Mouse (Mus musculus) limb, embryonic 12.5 days (tissue): ENCODE measurements around the gene Tbc1d25. TPM values are rescaled to one million over a fixed set of nuclear protein-coding genes. Genes with fewer than 3 reads are reported as not detected.

ENCODE experiments used
- ATAC-seq: fragments of 200-750 bp; cut with Nextera tagmentation; 2 replicates; pipeline ENCODE4 v1.8.0; 2017; ENCODE audit warnings: low read depth, moderate TSS enrichment; ENCODE audit not compliant: insufficient number of reproducible peaks, insufficient read depth, low FRiP score, low TSS enrichment
- H3K27ac ChIP-seq: fragments of 300-500 bp; sonication (generic); 2 replicates; pipeline ENCODE4 v1.5.1; 2016; ENCODE audit warnings: mild to moderate bottlenecking, moderate library complexity
- H3K27me3 ChIP-seq: fragments of 300-500 bp; sonication (generic); 2 replicates; pipeline ENCODE4 v1.6.1; 2016; ENCODE audit warnings: mild to moderate bottlenecking, moderate library complexity
- H3K36me3 ChIP-seq: fragments of 300-500 bp; sonication (generic); 2 replicates; pipeline ENCODE4 v1.6.1; 2016; ENCODE audit warnings: mild to moderate bottlenecking, moderate library complexity
- H3K4me1 ChIP-seq: fragments of 300-500 bp; sonication (generic); replicated peaks from 2 replicates; pipeline ENCODE4 v1.6.1; 2016
- H3K4me2 ChIP-seq: fragments of 300-500 bp; sonication (generic); 2 replicates; pipeline ENCODE4 v1.6.1; 2016; ENCODE audit warnings: mild to moderate bottlenecking, moderate library complexity
- H3K4me3 ChIP-seq: fragments of 300-500 bp; sonication (generic); replicated peaks from 2 replicates; pipeline ENCODE4 v1.5.1; 2016; ENCODE audit warnings: mild to moderate bottlenecking
- H3K9ac ChIP-seq: fragments of 300-500 bp; sonication (generic); replicated peaks from 2 replicates; pipeline ENCODE4 v1.6.1; 2016; ENCODE audit warnings: mild to moderate bottlenecking, moderate library complexity
- H3K9me3 ChIP-seq: fragments of 300-500 bp; sonication (generic); 2 replicates; pipeline ENCODE4 v1.6.1; 2016; ENCODE audit warnings: mild to moderate bottlenecking, moderate library complexity
- WGBS: fragments of 180-500 bp; shearing (Covaris S2); methylation state at CpG from one replicate; pipeline ENCODE4 v1.1.7; 2016; 5-methylcytosine and 5-hydroxymethylcytosine counted together
- polyA plus RNA-seq: library from polyadenylated mRNA; unstranded; fragments of >200 nt; fragmentation: Nextera tagmentation; extraction: Ambion mirVana; gene quantifications from 2 replicates; pipeline ENCODE4 v1.2.1, GENCODE M21; 2016

Gene Tbc1d25
- polyA plus RNA-seq, 1 experiment from 2014 or later: 13.8 TPM

GRCm38 (mm10) chrX:8206015-8206693 lies 30.2 kb upstream of the Tbc1d25 start, which contains the start of gene Porcn:
TSS of gene Porcn (minus strand) at chrX:8206525.
- H3K4me2 ChIP-seq: peak within 1 kb of the TSS; percentile 56
- H3K27me3 ChIP-seq: no peaks in the 10 kb centered on the region
- no peaks in the 10 kb centered on the region for H3K9me3 ChIP-seq
- peak; percentile 89; the same call in 1 of the 2 replicates for ATAC-seq
- H3K27ac ChIP-seq: no peak within 1 kb of the TSS
- no peaks in the 10 kb centered on the region for H3K36me3 ChIP-seq
- H3K4me3 ChIP-seq: peak within 1 kb of the TSS; percentile 52
- WGBS: 8% methylated on average over 46 of the region's 46 CpGs
- no peaks in the 10 kb centered on the region for H3K4me1 ChIP-seq
- peak within 1 kb of the TSS; percentile 63 for H3K9ac ChIP-seq

GRCm38 (mm10) chrX:8205551-8205950 lies 29.6 kb upstream of the Tbc1d25 start:
- Histone ChIP-seq H3K27me3 (no peaks in the 10 kb centered on the region), H3K4me2 (peak overlapping the region; percentile 56), H3K4me3 (peak overlapping the region; percentile 52), H3K9ac (peak overlapping the region; percentile 27; the same call in 1 of the 2 replicates), H3K9me3 (no peaks in the 10 kb centered on the region), H3K36me3 (no peaks in the 10 kb centered on the region), H3K4me1 (no peaks in the 10 kb centered on the region), H3K27ac (no peak overlapping the region)
- WGBS: 39% methylated on average over 7 of the region's 7 CpGs
- no peak for ATAC-seq

- H3K27ac ChIP-seq: no peak overlapping the region
- no peaks in the 10 kb centered on the region for H3K27me3 ChIP-seq
- 79% methylated on average over 4 of the region's 4 CpGs for WGBS
- H3K4me1 ChIP-seq: no peaks in the 10 kb centered on the region
- 0 out of 2 replicates have a peak, but pooled peaks cover 4% of the 10 kb centered on the region for H3K36me3 ChIP-seq
- no peaks in the 10 kb centered on the region for H3K9me3 ChIP-seq
- no peak overlapping the region for H3K4me2 ChIP-seq
- ATAC-seq: no peak
- no peak overlapping the region for H3K4me3 ChIP-seq
- H3K9ac ChIP-seq: no peak overlapping the region
Measured at GRCm38 (mm10) chrX:8205088-8205487, 29.1 kb upstream of the Tbc1d25 start.

DNA sequence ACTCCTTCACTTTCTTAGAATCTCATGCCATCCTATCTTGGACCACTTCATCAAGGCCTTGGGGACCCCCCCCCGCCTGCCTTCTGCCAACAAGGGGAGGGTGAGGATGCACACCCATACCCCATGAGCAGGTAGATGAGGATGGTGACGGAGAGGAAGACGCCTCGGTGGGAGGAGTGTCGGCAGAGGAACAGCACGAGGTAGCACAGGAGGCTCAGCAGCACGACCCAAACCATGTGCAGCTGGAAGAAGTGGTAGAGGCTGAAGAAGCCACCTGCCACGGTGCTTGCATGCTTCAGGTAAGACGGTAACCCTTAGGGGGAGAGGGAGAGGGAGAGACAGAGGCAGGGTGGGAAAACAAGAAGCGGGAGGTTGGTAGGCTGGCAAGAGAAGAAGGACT lies 28.1 kb upstream of the Tbc1d25 start:
- no peak overlapping the region for H3K27ac ChIP-seq
- 82% methylated on average over 10 of the region's 10 CpGs for WGBS

DNA sequence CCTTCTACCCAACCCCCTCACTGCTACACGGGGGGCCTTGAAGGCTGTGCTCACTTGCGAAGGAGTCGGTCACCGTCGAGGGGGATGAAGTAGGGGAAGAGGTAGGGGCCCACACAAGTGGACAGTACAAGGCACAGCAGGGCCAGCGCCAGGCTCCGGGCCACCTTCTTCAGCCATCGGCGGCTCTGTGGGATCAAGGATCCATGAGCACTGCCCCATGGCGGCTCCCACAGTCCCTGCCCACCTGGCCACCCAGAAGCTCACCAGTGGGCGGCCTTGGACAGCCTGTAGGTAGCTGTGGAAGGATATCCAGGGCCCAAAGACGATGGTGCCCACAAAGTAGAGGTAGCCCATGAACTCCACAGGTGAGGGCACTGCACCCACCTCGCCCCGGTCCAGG lies 27.1 kb upstream of the Tbc1d25 start:
- H3K9ac ChIP-seq: no peak overlapping the region

More for the DNA sequence above, 28.1 kb upstream of the Tbc1d25 start:
- peaks cover 7% of the 10 kb centered on the region; the same call in 1 of the 2 replicates for H3K36me3 ChIP-seq
- no peaks in the 10 kb centered on the region for H3K27me3 ChIP-seq
- H3K9me3 ChIP-seq: no peaks in the 10 kb centered on the region
- no peak overlapping the region for H3K4me3 ChIP-seq
- no peak overlapping the region for H3K9ac ChIP-seq
- no peak for ATAC-seq
- no peak overlapping the region for H3K4me2 ChIP-seq
- H3K4me1 ChIP-seq: no peaks in the 10 kb centered on the region

GRCm38 (mm10) chrX:8193419-8193723 lies 17.4 kb upstream of the Tbc1d25 start, which contains the start of gene Ebp:
TSS of gene Ebp (minus strand) at chrX:8193512.
- Histone ChIP-seq H3K4me3 (peak within 1 kb of the TSS; percentile 49), H3K27ac (peak within 1 kb of the TSS; percentile 73), H3K36me3 (no peaks in the 10 kb centered on the region), H3K9me3 (0 out of 2 replicates have a peak, but pooled peaks cover 4% of the 10 kb centered on the region), H3K9ac (peak within 1 kb of the TSS; percentile 51), H3K4me2 (peak within 1 kb of the TSS; percentile 58), H3K27me3 (no peaks in the 10 kb centered on the region), H3K4me1 (no peaks in the 10 kb centered on the region)
- 30% methylated on average over 10 of the region's 10 CpGs for WGBS
- ATAC-seq: peak; percentile 26; the same call in 1 of the 2 replicates

More for the DNA sequence above, 27.1 kb upstream of the Tbc1d25 start:
- Histone ChIP-seq H3K36me3 (peaks cover 11% of the 10 kb centered on the region; the same call in 1 of the 2 replicates), H3K4me3 (no peak overlapping the region), H3K4me1 (no peaks in the 10 kb centered on the region), H3K27me3 (no peaks in the 10 kb centered on the region), H3K27ac (no peak overlapping the region), H3K4me2 (no peak overlapping the region), H3K9me3 (no peaks in the 10 kb centered on the region)
- ATAC-seq: no peak
- WGBS: 89% methylated on average over 14 of the region's 14 CpGs

GRCm38 (mm10) chrX:8192640-8193418 lies 16.8 kb upstream of the Tbc1d25 start:
- Histone ChIP-seq H3K4me2 (peak overlapping the region; percentile 58), H3K9ac (peak overlapping the region; percentile 51), H3K36me3 (no peaks in the 10 kb centered on the region), H3K9me3 (0 out of 2 replicates have a peak, but pooled peaks cover 4% of the 10 kb centered on the region), H3K4me1 (no peaks in the 10 kb centered on the region), H3K27me3 (no peaks in the 10 kb centered on the region), H3K27ac (peak overlapping the region; percentile 73), H3K4me3 (peak overlapping the region; percentile 49)
- ATAC-seq: peak; percentile 93
- 15% methylated on average over 38 of the region's 38 CpGs for WGBS

DNA sequence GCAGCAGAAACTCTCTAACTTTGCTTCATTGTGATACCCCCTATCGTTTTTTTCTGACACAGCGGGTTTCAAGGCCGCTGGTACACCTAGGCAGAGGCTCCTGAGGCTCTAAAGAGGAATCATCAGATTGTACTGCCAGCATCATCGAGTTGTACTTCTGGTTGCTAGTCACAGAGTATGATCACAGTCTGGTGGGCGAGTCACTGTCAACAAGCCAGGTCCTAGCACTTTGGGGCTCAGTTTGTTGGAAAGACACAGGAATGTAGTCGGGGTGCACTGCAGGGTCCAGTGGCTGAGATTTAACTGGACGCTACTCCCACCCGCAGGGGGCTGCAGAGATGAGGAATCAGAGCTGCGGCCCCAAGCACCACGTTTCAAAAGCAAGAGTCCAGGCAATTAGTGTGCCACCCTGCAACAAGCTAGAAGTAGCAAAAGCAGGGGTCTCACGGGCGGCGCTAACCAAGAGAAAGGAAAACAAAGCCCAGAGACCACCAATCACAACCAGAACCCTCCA lies 16.2 kb upstream of the Tbc1d25 start:
- WGBS: 17% methylated on average over 13 of the region's 13 CpGs
- H3K4me3 ChIP-seq: peak overlapping the region; percentile 49
- 0 out of 2 replicates have a peak, but pooled peaks cover 4% of the 10 kb centered on the region for H3K9me3 ChIP-seq
- no peaks in the 10 kb centered on the region for H3K36me3 ChIP-seq
- H3K27me3 ChIP-seq: no peaks in the 10 kb centered on the region
- H3K4me2 ChIP-seq: peak overlapping the region; percentile 58
- H3K9ac ChIP-seq: peak overlapping the region; percentile 51
- H3K4me1 ChIP-seq: no peaks in the 10 kb centered on the region
- peak overlapping the region; percentile 73; the same call in 1 of the 2 replicates for H3K27ac ChIP-seq
- no peak for ATAC-seq

DNA sequence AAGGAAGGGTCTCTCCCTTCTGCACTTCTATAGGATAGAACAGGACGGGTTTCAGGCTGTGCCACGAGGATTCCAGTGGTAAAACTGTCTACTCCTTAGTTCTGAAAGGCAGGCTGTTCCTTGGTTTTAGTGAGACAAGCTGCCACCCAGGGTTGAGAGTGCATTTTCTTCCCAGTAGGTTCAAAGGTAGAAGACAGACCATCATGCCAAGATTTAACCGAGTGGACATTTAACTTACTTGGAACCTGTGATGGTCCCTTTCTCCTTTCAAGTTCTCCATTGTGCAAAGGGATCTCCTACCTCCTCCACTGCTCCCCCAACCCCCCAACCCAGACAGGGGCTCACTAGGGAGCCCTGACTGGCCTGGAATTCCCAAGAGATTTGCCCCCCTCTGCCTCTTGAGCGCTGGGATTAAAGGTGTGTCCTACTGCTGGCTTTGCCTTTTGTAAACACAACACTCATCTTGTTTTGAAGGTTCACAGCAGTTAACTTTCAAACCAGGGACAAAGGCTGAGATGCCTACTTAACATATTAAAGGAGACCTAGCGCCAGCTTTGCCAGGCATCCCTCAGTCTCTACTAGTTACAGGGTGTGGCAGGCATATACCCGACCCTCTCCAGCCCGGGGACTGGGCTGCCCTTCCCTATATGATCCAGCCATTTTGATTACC lies 7.0 kb upstream of the Tbc1d25 start:
- no peak for ATAC-seq
- no peak overlapping the region for H3K9ac ChIP-seq
- 28% methylated on average over 7 of the region's 7 CpGs for WGBS
- no peak overlapping the region for H3K4me2 ChIP-seq
- no peaks in the 10 kb centered on the region for H3K4me1 ChIP-seq
- H3K9me3 ChIP-seq: no peaks in the 10 kb centered on the region
- no peak overlapping the region for H3K27ac ChIP-seq
- H3K27me3 ChIP-seq: no peaks in the 10 kb centered on the region
- no peak overlapping the region for H3K4me3 ChIP-seq
- peaks cover 5% of the 10 kb centered on the region; the same call in 1 of the 2 replicates for H3K36me3 ChIP-seq

GRCm38 (mm10) chrX:8179646-8180045 lies 3.7 kb upstream of the Tbc1d25 start:
- Histone ChIP-seq H3K27me3 (no peaks in the 10 kb centered on the region), H3K36me3 (no peaks in the 10 kb centered on the region), H3K4me1 (no peaks in the 10 kb centered on the region), H3K27ac (no peak overlapping the region), H3K4me3 (no peak overlapping the region), H3K9me3 (no peaks in the 10 kb centered on the region), H3K4me2 (no peak overlapping the region), H3K9ac (no peak overlapping the region)
- no peak for ATAC-seq
- whole genome bisulfite sequencing: 90% methylated on average over 5 of the region's 5 CpGs

DNA sequence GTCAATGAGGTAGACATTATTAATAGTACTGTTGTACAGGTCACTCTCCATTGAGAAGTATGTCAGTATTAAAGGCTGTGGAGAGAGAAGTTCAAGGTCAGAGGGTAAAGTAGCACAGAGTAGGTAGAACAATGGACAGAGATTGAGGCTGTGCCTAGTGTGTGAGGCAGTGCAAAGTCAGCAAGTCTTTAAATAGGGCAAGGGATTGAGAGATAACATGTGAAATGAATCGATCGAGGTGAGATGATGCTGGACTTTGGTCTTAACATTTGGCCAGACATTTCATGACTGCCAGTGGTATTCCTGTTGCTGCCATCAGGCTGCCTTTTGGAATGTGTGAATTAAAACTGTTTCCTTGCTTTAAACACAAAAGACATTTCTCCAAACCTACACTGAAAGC lies 2.9 kb upstream of the Tbc1d25 start:
- Histone ChIP-seq H3K9ac (no peak overlapping the region), H3K27ac (no peak overlapping the region), H3K9me3 (no peaks in the 10 kb centered on the region), H3K4me1 (no peaks in the 10 kb centered on the region), H3K4me3 (no peak overlapping the region), H3K27me3 (no peaks in the 10 kb centered on the region), H3K36me3 (no peaks in the 10 kb centered on the region), H3K4me2 (no peak overlapping the region)
- 95% methylated on average over 2 of the region's 2 CpGs for WGBS
- ATAC-seq: no peak
